Comparison of ENCODE assay signal across 34 mouse cellular contexts in genomic region chr3:53139642-53140041, GRCm38 (mm10).
"Had no signal": no experiment of that assay in that cellular context is flagged by ENCODE, and none has a peak within 500 bp of the region (broad histone marks: within the 10 kb centered on the region; RNA-seq: fewer than 3 reads in every experiment).

No protein-coding gene starts in this region.

- H3K27me3 ChIP-seq: heart, embryonic 12.5 days; heart, embryonic 13.5 days; heart, embryonic 15.5 days; hindbrain, embryonic 12.5 days; hindbrain, embryonic 13.5 days; hindbrain, embryonic 15.5 days; intestine, embryonic 15.5 days; kidney, embryonic 15.5 days had no signal

- H3K27ac ChIP-seq: heart, embryonic 10.5 days; heart, embryonic 13.5 days; heart, embryonic 15.5 days; hindbrain, embryonic 10.5 days; hindbrain, embryonic 12.5 days; hindbrain, embryonic 13.5 days; hindbrain, embryonic 14.5 days; hindbrain, embryonic 15.5 days; hindbrain, postnatal 0 days; intestine, embryonic 15.5 days; kidney, embryonic 15.5 days; kidney, postnatal 0 days; layer of hippocampus, adult 2 months had no signal

- H3K9ac ChIP-seq: heart, embryonic 12.5 days; heart, embryonic 13.5 days; heart, embryonic 15.5 days; hindbrain, embryonic 12.5 days; hindbrain, embryonic 13.5 days; hindbrain, embryonic 14.5 days; hindbrain, embryonic 15.5 days; intestine, embryonic 15.5 days; kidney, embryonic 15.5 days had no signal

- H3K9me3 ChIP-seq: heart, embryonic 10.5 days; heart, embryonic 15.5 days; hindbrain, embryonic 12.5 days; hindbrain, embryonic 13.5 days; hindbrain, embryonic 15.5 days; intestine, embryonic 15.5 days; kidney, embryonic 15.5 days had no signal

- H3K4me3 ChIP-seq: heart, embryonic 10.5 days; heart, embryonic 12.5 days; heart, embryonic 13.5 days; heart, embryonic 15.5 days; hindbrain, embryonic 10.5 days; hindbrain, embryonic 12.5 days; hindbrain, embryonic 13.5 days; hindbrain, embryonic 15.5 days; intestine, embryonic 15.5 days; kidney, embryonic 15.5 days; layer of hippocampus, adult 2 months had no signal

- H3K36me3 ChIP-seq: heart, embryonic 10.5 days; heart, embryonic 15.5 days; hindbrain, embryonic 10.5 days; hindbrain, embryonic 12.5 days; hindbrain, embryonic 15.5 days; intestine, embryonic 15.5 days; kidney, embryonic 15.5 days had no signal

- ATAC-seq: hindbrain, embryonic 16.5 days; hindbrain, postnatal 0 days; inflammation-experienced regulatory T-cells, adult 6 months; intestine, embryonic 15.5 days; intestine, embryonic 16.5 days; intestine, postnatal 0 days had no signal

- H3K4me1 ChIP-seq: intestine, embryonic 15.5 days; kidney, embryonic 15.5 days had no signal

- DNase-seq: heart, postnatal 10 days; heart, postnatal 14 days; heart, postnatal 36 days; heart, postnatal 4 days; kidney, adult 11 months; kidney, adult 18-20 months; kidney, adult 8-10 months; kidney, adult 9 months; kidney, postnatal 10 days; kidney, postnatal 14 days; kidney, postnatal 25 days; kidney, postnatal 36 days; kidney, postnatal 4 days; layer of hippocampus, adult 9-11 months; layer of hippocampus, postnatal 36 days had no signal

- H3K4me2 ChIP-seq: heart, embryonic 11.5 days; heart, embryonic 12.5 days; heart, embryonic 13.5 days; heart, embryonic 15.5 days; hindbrain, embryonic 12.5 days; hindbrain, embryonic 13.5 days; hindbrain, embryonic 14.5 days; hindbrain, embryonic 15.5 days; intestine, embryonic 15.5 days; kidney, embryonic 15.5 days had no signal
